Mouse (Mus musculus) gastrocnemius, postnatal 14 days (tissue): ENCODE data around the gene Stpg3. TPM values are rescaled to one million over a fixed set of nuclear protein-coding genes. Genes with fewer than 3 reads are reported as not detected.

Experiments
- DNase-seq: peaks from one replicate; pipeline ENCODE4 v3.0.0; 2021; ENCODE audit warnings: mixed read lengths
- intact Hi-C: fragments of 180-260 bp; cut with DNase I; formaldehyde crosslinking; loops from one replicate; pipeline ENCODE4 v1.15.1; 2025; ENCODE audit warnings: low total_unique reads
- total RNA-seq, 2 experiments: library from RNA; stranded (reverse); gene quantifications; 2 replicates each; pipeline ENCODE4 v1.2.3; 2021

Gene Stpg3
- total RNA-seq, 2 experiments from 2014 or later = not detected

DNA sequence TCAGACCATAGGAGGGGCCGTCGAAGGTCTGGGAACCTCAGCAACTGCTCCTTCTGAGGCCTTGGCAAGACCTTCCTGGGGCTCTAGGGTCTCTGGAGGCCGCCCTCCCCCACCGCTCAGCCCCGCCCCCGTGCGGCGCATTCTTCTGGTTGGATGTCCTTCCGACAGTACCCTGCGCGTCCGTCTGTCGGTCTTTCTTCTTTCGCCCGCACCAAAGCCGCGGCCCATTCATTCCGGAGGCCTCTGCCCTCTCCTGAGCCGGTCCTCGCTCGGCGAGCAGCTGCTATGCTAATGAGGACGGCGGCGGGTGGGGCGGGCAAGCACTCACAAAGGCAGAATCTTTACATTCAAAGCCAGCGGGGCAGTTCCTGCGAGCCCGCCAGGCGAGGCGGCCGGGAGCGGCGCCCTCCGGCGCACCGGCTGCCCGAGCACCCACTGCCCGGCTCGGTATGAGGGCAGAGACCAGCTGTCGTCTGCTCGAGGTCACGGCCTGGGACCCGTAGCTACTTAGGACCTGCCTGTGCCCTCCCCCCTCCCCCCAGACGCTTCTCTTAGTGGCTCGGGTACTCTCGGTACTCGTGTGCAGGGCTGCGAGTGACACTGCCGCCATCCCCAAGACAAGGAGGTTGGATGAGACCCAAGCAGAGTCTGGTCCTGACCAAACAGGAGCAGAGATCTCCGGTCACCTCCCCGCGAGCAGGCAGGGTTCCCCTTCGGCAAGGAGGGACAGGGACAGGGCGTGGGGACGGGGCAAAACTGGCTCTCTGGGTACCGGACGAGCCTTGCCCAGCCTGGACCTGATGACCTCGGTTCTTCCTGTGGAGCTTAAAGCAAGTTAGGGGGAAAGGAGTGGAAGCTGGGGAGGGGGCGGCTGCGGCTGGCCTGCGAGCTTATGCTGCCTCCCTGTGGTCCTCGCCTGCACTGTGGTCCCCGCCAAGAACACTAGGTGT is 28.5 kb downstream of the Stpg3 start:
- peak; percentile 52 for DNase-seq
- intact Hi-C loops = no loop called here

GRCm38 (mm10) chr2:25184496-25184895 is 29.9 kb downstream of the Stpg3 start:
- no peak for DNase-seq
- intact Hi-C loops = no loop called here

DNA sequence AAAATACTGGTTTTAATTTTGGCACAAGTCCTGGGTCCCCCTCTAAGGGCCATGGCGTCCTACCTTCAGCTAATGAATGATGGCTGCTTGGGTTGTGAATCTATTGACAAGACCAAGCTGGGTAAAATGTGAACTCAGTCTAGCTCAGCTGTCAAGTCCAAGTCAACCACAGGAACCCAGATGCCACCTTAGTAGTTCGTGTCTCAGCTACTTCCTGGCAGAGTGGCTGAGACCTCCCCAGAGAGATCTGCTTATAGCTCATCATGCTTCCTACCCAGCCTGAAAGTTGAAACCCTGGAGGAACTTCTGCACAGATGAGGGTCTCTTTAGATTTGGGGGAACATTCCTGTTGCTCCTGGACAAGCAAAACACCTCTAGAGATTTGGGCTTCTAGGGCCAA is 31.1 kb downstream of the Stpg3 start:
- intact Hi-C loops = no loop called here

DNA sequence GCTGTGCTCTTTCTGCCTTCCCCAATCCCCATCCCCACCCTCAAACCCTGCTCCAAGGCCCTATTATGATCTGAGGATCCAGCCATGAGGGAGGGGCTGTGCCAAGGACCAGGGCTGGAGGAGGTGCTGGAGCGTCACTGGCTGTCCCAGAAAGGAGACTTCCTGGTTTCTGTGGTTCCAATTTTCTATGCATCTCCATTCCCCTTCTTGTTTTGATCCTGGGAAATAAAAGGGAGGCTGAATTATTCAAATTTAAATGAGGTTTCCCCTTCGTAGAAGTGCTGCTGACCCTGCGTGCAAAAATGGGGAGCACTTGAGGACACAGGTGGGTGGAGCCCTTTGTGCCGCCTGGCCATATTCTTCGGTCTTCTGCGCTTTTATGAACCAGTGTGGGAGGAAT is 31.8 kb downstream of the Stpg3 start:
- no peak for DNase-seq
- intact Hi-C loops = no loop called here

More for the DNA sequence above, 31.1 kb downstream of the Stpg3 start:
- DNase-seq = no peak

DNA sequence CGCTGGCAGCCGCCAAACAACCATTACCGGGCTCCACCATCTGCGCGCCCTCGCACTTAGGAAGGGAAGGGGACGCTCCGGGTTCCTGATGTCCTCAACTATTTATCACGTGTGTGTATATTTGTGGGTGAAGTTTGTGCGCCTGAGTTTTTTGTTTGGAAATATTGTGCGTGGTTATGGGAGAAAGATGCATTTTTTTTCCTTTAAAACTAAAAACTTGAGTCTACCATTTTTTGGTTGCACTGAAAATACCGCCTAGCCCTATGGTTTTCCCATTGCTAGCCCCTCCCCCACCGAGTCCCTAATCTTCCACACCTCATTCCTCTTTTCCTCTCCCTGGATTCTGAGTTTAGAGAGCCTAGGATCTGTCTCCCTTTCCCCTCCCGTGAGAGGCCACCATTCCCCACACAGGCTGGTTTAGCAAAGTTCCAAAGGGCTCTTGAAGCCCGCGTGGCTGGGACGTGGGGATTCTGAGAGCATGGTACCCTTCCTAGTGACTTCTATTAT is 32.5 kb downstream of the Stpg3 start:
- intact Hi-C loops = no loop called here
- DNase-seq = no peak

DNA sequence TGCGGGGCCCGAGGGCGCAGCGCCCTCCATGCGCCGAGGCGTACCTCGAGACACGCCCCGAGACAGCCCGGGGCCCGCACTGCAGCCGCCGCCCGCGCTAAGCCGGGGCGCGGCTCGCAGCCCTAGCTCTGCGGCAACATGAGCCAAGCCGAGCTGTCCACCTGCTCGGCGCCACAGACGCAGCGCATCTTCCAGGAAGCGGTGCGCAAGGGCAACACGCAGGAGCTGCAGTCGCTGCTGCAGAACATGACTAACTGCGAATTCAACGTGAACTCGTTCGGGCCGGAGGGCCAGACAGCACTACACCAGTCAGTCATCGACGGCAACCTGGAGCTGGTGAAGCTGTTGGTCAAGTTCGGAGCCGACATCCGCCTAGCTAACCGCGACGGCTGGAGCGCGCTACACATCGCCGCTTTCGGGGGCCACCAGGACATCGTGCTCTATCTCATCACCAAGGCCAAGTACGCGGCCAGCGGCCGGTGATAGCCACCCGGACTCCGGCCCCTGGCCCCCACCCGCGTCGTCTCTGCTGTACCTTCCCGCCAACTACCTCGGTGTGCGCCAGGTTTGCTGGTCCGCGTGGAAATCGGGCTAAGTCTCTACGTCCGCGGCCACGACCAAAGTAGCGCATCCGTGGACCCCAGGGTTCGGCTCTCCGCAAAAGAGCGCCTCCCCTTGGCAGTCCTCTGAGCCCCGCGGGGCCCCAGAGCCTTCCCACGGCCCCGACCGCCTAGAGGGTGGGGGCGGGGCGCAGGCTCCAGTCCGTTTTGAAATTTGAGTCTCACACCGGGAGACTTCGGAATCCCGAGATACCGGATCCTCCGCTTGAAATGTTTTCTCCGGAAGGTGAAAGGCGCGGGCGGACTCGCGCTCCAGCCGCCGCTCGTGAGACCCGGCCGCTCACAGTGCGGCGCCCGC is 33.2 kb downstream of the Stpg3 start:
- DNase-seq = no peak
- intact Hi-C loops = no loop called here

GRCm38 (mm10) chr2:25180478-25180903 is 33.9 kb downstream of the Stpg3 start, which contains the start of gene Nrarp:
Gene Nrarp, plus strand, starts transcription at chr2:25180758.
- intact Hi-C loops = no loop called here

DNA sequence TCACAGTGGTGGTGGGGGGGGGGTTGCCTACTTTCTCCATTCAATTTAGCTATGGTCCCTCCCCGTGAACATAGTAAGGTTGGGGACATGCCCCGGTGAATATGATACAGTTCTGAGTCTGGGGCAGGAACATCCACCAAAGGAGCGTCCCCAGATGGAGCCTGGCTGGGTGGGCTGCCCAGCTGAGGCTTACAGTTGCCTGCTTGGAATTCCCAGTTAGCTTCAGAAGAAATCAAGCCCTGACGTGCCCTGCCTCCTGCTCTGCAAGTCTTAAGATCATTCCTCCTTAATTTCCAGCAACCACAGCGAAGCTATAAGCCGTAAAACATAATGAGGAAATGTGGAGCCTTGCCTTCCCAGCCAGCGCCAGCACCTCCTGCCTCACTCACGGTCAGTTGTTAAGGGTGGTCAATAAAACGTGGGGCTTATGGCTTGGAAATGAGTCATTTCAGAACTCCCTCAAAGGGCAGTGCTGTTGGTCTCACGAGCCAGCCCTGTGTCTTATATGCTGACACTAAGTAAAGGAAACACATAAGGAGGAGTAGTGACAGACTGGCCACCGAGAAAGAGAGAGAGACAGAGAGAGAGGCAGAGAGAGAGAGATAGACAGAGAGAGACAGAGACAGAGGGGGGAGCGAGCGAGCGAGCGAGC is 34.7 kb downstream of the Stpg3 start:
- DNase-seq = no peak
- intact Hi-C loops = loop anchor here (5.0 kb wide), 1 partner anchor 52 kb away; no protein-coding TSS in a partner anchor

More at GRCm38 (mm10) chr2:25180478-25180903, 33.9 kb downstream of the Stpg3 start, which contains the start of gene Nrarp:
- DNase-seq = peak; percentile 92

- no peak for DNase-seq
- intact Hi-C loops = loop anchor here (5.0 kb wide), 1 partner anchor 51 kb away; no protein-coding TSS in a partner anchor
These were observed 36.0 kb downstream of the Stpg3 start for GRCm38 (mm10) chr2:25178285-25178972.

- intact Hi-C loops = loop anchor here (5.0 kb wide), 1 partner anchor 50 kb away; no protein-coding TSS in a partner anchor
- DNase-seq = peak; percentile 52
These were observed 36.8 kb downstream of the Stpg3 start for GRCm38 (mm10) chr2:25177685-25178084.

- DNase-seq = no peak
- intact Hi-C loops = loop anchor here (5.0 kb wide), 1 partner anchor 50 kb away; no protein-coding TSS in a partner anchor
These were observed 37.4 kb downstream of the Stpg3 start for GRCm38 (mm10) chr2:25177076-25177475.

DNA sequence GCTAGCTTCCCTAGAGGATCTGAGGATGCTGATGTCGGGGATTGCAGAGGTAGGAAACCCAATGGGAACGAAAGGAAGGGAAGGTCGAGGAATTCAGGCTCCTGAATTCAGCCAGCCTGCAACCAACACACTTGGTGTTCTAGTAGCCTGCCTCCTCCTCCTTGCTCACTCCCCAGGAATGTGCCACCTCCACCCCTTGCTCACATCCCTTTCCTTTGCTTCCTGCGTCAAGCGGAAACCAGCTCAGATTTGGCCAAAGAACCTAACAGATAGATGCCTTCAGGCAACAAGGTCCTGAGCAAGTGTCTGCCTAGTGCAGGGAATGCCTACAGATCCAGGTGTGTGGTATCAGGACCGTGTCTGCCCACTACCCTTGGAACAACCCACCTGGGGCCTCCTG is 37.9 kb downstream of the Stpg3 start:
- no peak for DNase-seq
- intact Hi-C loops = loop anchor here (5.0 kb wide), 1 partner anchor 49 kb away; no protein-coding TSS in a partner anchor

DNA sequence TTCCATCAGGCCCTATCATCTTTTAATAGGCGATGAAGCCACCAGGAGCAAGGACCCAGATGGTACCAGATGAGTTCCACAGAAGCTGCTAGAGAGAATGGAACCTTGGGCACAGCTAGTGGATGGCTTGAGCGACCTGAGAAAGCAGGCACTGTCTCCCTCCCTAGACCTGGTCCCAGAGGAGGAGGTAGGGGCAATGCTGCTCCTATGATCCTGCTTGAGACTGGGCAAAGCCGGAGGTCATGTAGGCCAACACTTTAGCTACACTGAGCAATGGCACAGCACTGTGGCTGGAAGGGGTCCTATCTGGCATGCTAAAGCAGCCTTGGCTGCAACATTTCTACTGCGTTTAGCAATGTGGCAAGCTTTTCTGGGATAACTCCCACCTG is 38.8 kb downstream of the Stpg3 start:
- intact Hi-C loops = loop anchor here (5.0 kb wide), 1 partner anchor 48 kb away; no protein-coding TSS in a partner anchor
- no peak for DNase-seq

DNA sequence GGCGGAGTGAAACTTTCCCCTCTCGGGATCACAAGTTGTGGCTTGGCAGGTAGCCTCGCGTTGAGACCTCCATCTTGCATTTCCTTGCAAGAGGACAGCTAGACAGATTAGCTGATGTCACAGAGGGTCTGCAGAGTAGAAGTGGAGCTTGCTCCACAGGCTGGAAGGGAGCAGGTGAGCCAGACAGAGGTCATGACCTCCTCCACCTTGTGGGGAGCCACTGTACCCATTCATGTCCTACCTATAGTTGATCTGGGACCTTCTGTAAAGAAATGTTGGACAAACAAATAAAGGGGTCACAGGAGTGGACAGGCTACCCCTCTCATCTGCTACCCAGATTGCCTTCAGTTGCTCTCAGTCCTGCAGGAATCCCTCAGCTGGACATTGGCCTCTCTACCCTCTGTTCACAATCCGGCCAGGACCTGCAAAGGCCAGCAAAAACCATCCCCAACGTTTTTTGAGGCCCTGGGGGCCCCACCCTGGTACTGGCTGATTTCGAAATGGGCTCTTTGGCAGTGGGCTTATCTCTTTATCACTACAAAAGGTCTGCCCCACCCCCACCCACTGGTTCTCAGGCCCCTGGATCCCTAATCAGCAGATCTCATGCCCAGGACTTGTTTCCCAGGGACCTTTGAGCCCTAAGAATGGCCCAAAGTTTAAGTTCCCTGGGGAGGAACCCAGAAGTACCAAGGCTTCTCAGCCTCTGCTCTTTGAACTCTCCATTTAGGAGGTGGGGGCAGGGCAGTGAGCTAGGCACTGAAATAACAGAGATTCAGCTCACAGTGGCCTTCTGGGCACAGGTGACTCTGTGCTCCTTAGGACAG is 39.4 kb downstream of the Stpg3 start:
- intact Hi-C loops = loop anchor here (5.0 kb wide), 1 partner anchor 48 kb away; no protein-coding TSS in a partner anchor
- no peak for DNase-seq

DNA sequence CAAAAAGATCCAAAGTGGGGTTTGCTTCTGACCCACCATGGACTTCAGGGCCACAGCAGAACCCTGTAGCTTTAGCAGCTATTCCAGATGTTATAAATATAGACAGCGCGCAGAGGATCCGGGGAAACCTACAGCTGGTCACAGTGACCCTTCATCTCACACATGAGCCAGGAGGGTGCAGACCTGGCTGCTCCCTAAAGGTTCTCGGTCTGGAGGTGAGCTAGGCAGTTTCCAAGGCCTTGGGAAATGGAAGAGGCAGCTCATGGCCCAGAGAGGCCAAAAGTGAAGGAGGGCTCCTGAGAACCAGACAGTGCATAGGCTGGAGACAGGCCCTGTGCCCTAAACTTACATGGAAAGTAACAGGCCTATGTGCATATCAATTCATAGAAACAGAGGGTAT is 40.6 kb downstream of the Stpg3 start:
- intact Hi-C loops = no loop called here
- no peak for DNase-seq

DNA sequence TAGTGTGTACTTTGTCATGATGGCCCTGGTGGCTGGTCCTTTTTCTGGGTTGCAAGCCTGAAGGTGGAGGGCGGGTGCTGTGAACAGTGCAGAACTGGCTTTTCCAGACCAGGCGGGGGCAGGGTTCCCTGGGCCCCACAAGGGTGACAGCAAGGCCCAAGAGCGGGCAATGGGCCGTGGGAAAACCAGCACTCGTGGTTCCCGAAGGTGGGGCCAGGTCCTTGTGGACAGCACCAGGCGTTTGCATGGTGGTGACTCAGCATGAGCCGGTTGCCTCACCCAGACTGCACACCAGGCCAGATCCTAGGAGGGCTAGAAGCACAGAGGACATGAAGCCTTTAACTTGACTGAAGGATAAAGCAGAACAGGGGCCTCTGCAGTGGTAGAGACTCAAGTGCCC is 41.8 kb downstream of the Stpg3 start:
- intact Hi-C loops = no loop called here
- no peak for DNase-seq

- DNase-seq = no peak
- intact Hi-C loops = no loop called here
These were observed 42.7 kb downstream of the Stpg3 start for GRCm38 (mm10) chr2:25171769-25172153.
